Mouse (Mus musculus) skeletal muscle tissue, adult 2 months (tissue): ENCODE measurements at regions not wholly inside any gene's neighbourhood (a gene's known extent, or its start where the extent isn't known, plus 50 kb on each side); places are given as distances from the start of the nearest gene placed in this dataset.
A peak's percentile ranks its signal among the peaks of the same experiment; 100 is the strongest.

Source experiments
- DNase-seq: peaks from one replicate; pipeline ENCODE4 v3.0.0-alpha.2; 2012; ENCODE audit warnings: low read depth, low spot score

DNA sequence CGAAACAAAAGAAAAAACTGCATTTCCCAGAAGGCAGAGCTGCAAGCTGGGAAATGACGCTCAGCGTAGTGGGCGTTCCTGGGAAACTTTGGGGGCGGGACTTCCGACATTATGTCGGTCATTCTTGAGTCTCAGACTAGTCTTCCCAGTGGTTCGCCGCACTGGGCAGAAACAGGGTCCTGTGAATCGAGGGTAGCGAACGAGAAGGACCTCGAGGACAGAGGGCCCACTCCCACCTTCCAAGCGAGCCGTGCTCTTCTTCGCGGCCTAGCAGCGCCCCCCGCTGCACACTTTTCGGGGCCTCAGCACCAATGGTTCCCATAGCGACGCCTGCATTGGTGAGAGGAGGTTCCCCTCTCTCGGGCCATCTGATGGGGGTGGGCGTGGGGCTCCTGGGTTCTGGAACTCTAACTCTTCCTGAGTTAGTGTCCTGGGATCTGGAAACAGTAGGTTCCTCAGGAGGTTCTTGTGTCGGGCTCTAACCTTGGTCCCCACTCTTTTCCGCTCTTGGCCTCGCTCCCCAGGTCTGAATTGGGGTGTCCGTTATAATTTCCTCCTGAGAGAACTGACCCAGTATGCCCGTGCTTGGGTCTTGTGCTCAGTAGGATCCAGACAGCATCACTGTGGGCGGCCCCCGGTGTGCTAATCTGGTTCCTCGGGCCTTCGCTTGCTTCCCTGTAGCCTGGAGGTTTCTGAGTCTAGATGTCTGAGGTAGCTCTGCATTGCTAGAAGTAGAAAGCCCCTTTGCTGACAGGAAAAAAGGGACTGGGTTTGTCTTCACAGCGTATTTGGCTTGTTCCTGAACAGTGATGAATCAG is 52.8 kb upstream of the Gramd1a start:
- DNase-seq, result peak; percentile 50

DNA sequence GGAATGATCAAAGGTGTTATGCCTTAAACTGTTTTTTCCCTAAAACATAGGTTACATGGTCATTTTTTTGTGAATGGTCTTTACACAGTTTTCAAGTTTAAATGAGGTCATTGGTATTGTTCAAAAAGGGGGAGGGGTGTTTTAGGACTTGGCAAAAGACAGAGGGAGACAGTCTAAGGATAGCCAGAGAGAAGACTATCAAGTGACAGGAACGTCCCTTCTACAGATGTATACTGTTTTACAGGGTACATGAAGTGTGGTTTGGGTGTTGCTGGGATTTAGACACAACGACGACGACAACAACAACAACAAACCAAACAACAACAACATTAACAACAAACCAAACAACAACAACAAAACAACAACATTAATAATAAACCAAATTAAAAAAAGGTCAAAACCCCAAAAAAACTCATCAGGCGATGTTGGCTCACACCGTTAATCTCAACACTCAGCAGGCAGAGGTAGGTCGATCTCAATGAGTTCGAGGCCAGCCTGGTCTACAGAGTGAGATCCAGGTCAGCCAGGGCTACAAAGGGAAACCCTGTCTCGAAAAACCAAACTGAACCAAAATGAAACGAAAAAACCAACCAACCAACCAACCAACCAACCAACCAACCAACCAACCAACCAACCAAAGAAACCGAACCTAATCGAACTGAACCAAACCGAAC is 52.0 kb upstream of the Gramd1a start:
- no peak for DNase-seq
